Mouse (Mus musculus) spleen, adult 2 months (tissue): ENCODE data around the gene Eif4e3. TPM values are rescaled to one million over a fixed set of nuclear protein-coding genes. Genes with fewer than 3 reads are reported as not detected.

Experiments used
- DNase-seq, 2 experiments: peaks; one replicate each; pipeline versions ENCODE4 v3.0.0 to v3.0.0-alpha.2; 2012 to 2021; ENCODE audit warnings: low spot score in 2 of 2, low read depth in 1 of 2
- H3K27ac ChIP-seq: fragments of 200-500 bp; 2 replicates; pipeline ENCODE4 v1.5.1; 2012; ENCODE audit warnings: low read length, inconsistent platforms; ENCODE audit not compliant: insufficient read depth
- H3K27me3 ChIP-seq: fragments of 200-500 bp; 2 replicates; pipeline ENCODE4 v1.6.1; 2012; ENCODE audit warnings: mild to moderate bottlenecking, moderate library complexity, low read length, inconsistent platforms; ENCODE audit not compliant: control insufficient read depth, insufficient read depth
- H3K36me3 ChIP-seq: fragments of 200-500 bp; 2 replicates; pipeline ENCODE4 v1.6.1; 2012; ENCODE audit warnings: mild to moderate bottlenecking, low read length, inconsistent platforms; ENCODE audit not compliant: control insufficient read depth, insufficient read depth
- H3K4me1 ChIP-seq: fragments of 200-500 bp; 2 replicates; pipeline ENCODE4 v1.6.1; 2011; ENCODE audit warnings: inconsistent platforms; ENCODE audit not compliant: control insufficient read depth, insufficient read depth, insufficient read length
- H3K4me3 ChIP-seq: fragments of 200-500 bp; 2 replicates; pipeline ENCODE4 v1.5.1; 2011; ENCODE audit warnings: mild to moderate bottlenecking, inconsistent platforms; ENCODE audit not compliant: insufficient read depth, insufficient read length; ENCODE audit errors: extremely low read depth
- CTCF ChIP-seq: fragments of 200-500 bp; IDR thresholded peaks from 2 replicates; pipeline ENCODE4 v1.5.1; 2011; ENCODE audit warnings: mild to moderate bottlenecking, inconsistent platforms; ENCODE audit not compliant: insufficient read depth, insufficient read length, insufficient replicate concordance; ENCODE audit errors: extremely low read depth
- POLR2A ChIP-seq: fragments of 200-500 bp; IDR thresholded peaks from 2 replicates; pipeline ENCODE4 v1.6.1; 2011; ENCODE audit warnings: low read depth, low read length, inconsistent platforms
- WGBS: fragments of 180-500 bp; shearing (Covaris S2); methylation state at CpG from one replicate; pipeline ENCODE4 v1.1.7; 2018; 5-methylcytosine and 5-hydroxymethylcytosine counted together
- polyA plus RNA-seq: library from polyadenylated mRNA; depleted of rRNA; stranded (reverse); fragments of >200 nt; gene quantifications from 2 replicates; pipeline ENCODE4 v1.2.3, GENCODE M21; 2012

Eif4e3 gene
- polyA plus RNA-seq, 1 experiment: 3.9 TPM

GRCm38 (mm10) chr6:99667290-99667689, 719 bp upstream of the Eif4e3 start:
- no peaks in the 10 kb centered on the region for H3K36me3 ChIP-seq
- no peak overlapping the region for H3K27ac ChIP-seq
- no peak for DNase-seq
- no peak overlapping the region for H3K4me3 ChIP-seq
- peaks cover 7% of the 10 kb centered on the region for H3K4me1 ChIP-seq
- 27% methylated on average over 8 of the region's 8 CpGs for WGBS
- TF ChIP-seq CTCF: no peak
- TF ChIP-seq POLR2A: no peak
- no peaks in the 10 kb centered on the region for H3K27me3 ChIP-seq

GRCm38 (mm10) chr6:99665457-99666317, 884 bp downstream of the Eif4e3 start:
- WGBS: 5% methylated on average over 16 of the region's 16 CpGs
- H3K27me3 ChIP-seq: no peaks in the 10 kb centered on the region
- peak in 1 of 2 experiments; percentile 8 for DNase-seq
- H3K36me3 ChIP-seq: no peaks in the 10 kb centered on the region
- H3K4me3 ChIP-seq: peak overlapping the region; percentile 90
- TF ChIP-seq POLR2A (no peak), CTCF (no peak)
- H3K4me1 ChIP-seq: peaks cover 7% of the 10 kb centered on the region
- peak overlapping the region; percentile 63 for H3K27ac ChIP-seq

GRCm38 (mm10) chr6:99663232-99663631, 3.3 kb downstream of the Eif4e3 start:
- Histone ChIP-seq H3K27ac (no peak overlapping the region), H3K4me1 (peaks cover 7% of the 10 kb centered on the region), H3K4me3 (no peak overlapping the region), H3K36me3 (no peaks in the 10 kb centered on the region), H3K27me3 (no peaks in the 10 kb centered on the region)
- DNase-seq: no peak
- 77% methylated on average over 8 of the region's 8 CpGs for WGBS
- no peak for TF ChIP-seq CTCF
- no peak for TF ChIP-seq POLR2A

- no peak for DNase-seq
- Histone ChIP-seq H3K27ac (no peak overlapping the region), H3K27me3 (no peaks in the 10 kb centered on the region), H3K4me3 (no peak overlapping the region), H3K36me3 (no peaks in the 10 kb centered on the region), H3K4me1 (peaks cover 12% of the 10 kb centered on the region)
- WGBS: 31% methylated on average over 3 of the region's 3 CpGs
- no peak for TF ChIP-seq CTCF
- TF ChIP-seq POLR2A: no peak
Observed at GRCm38 (mm10) chr6:99660443-99660842, 6.1 kb downstream of the Eif4e3 start.

GRCm38 (mm10) chr6:99658586-99658985, 8.0 kb downstream of the Eif4e3 start:
- Histone ChIP-seq H3K36me3 (no peaks in the 10 kb centered on the region), H3K4me1 (peaks cover 5% of the 10 kb centered on the region; the same call in 1 of the 2 replicates), H3K27ac (no peak overlapping the region), H3K4me3 (no peak overlapping the region), H3K27me3 (no peaks in the 10 kb centered on the region)
- TF ChIP-seq POLR2A (no peak), CTCF (no peak)
- WGBS: 71% methylated on average over 10 of the region's 10 CpGs
- DNase-seq: no peak

GRCm38 (mm10) chr6:99656088-99656487, 10.5 kb downstream of the Eif4e3 start:
- Histone ChIP-seq H3K27me3 (no peaks in the 10 kb centered on the region), H3K4me1 (peaks cover 5% of the 10 kb centered on the region; the same call in 1 of the 2 replicates), H3K4me3 (no peak overlapping the region), H3K27ac (no peak overlapping the region), H3K36me3 (no peaks in the 10 kb centered on the region)
- 82% methylated on average over 2 of the region's 2 CpGs for WGBS
- DNase-seq: no peak
- TF ChIP-seq POLR2A: no peak
- no peak for TF ChIP-seq CTCF

- H3K4me1 ChIP-seq: peaks cover 5% of the 10 kb centered on the region; the same call in 1 of the 2 replicates
- TF ChIP-seq CTCF (no peak), POLR2A (no peak)
- no peaks in the 10 kb centered on the region for H3K27me3 ChIP-seq
- peak overlapping the region; percentile 9; the same call in 1 of the 2 replicates for H3K27ac ChIP-seq
- 8% methylated on average over 7 of the region's 7 CpGs for WGBS
- peak overlapping the region; percentile 21 for H3K4me3 ChIP-seq
- DNase-seq: peak in 1 of 2 experiments; percentile 19
- H3K36me3 ChIP-seq: no peaks in the 10 kb centered on the region
Observed at GRCm38 (mm10) chr6:99655488-99655887, 11.1 kb downstream of the Eif4e3 start.
